Mouse (Mus musculus): Measurements from ENCODE around the gene Car8.

Car8 gene

DNA sequence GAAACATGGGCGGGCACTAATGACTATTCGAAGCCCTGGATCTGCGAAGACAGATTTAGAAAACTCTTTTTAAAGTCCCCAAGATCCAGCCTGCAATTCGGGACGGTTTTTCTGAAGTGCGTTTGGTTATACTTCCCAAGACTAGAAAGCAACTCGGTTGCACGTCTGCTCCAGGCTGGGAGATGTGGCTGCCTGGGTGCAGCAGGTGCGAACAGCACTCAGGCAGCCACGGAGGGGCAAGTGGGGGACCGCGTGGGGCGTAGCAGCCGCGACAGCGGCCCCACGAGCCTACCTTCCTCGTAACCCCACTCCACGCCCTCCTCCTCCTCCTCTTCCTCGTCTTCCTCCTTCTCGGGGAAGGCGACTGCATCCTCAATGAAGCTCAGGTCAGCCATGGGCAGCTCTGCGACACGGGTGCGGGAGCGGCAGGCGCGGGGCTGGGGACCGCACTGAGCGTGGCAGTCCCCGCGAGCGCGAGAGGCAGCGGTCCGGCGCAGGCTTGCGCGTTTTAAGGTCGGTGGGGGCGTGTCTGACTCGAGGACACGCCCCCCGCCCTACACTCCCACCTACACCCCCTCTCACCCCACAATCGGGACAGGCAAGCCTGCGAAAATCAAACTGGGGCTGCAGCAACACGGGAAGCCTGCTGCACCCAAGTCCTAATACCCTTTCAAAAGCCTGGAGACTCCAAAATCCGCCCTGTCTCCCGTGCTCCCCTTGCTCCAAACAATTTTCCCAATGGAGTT, at the start of gene Car8:
Gene Car8, minus strand, starts transcription at position 482 of the 746 bp plus-strand sequence.
- no peak for DNase-seq (ENCODE audit: low spot score)

DNA sequence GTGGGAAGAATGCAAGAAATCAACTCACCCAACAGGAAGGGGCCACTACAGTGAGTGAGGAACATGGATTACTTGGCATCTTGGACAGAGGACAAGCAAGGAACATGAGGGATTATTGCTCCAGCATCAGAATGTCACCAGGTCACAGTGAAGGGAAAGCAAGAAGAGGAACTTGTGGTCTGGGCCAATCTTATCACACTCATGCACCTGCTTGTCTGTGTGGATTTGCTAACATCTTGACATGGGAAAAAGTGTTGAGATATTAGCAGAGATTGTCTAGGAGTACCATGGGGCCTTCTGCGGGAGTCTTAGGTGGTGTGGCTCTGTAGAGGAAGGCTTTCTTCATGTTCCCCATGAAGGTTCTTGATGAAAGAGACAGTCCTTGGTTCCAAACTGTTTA, 46.1 kb upstream of the Car8 start:
- no peak for DNase-seq (ENCODE audit: low spot score)

DNA sequence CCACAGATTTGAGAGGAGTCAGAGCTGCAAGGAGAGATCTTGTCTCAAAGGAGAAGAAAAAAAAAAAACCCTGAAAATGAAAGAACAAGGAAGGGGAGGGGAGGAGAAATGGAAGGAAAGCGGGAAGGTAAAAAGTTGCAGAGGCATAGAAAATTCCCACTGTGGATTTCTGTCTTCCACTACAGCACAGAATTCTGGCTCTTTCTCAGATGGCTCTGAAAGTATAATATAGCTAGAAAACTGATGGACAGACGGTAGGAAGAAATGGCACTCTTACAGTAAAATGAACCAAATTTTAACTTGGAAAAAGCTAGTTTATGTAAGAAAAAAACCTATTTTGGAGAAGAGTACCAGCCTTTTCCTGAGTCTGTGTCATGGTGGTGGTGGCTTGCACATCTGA, 39.3 kb upstream of the Car8 start:
- no peak for DNase-seq (ENCODE audit: low spot score)

DNA sequence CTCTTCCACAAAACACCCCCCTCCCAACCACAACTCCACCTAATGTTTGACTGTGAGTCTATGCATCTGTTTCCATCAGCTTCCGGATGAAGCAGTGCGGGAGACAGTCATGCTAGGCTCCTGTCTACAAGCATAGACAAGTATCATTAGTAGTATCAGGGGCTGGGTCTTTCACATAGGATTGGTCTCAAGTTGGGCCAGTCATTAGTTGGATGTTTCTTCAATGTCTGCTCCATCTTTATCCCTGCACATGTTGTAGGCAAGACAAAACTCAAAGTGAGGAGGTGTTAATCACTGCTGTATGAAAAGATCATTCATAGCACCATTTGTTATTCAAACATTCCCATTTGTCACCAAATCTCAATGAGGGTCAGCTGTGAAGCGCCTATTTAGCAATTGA, 11.0 kb upstream of the Car8 start:
- DNase-seq (ENCODE audit: low spot score), result no peak

DNA sequence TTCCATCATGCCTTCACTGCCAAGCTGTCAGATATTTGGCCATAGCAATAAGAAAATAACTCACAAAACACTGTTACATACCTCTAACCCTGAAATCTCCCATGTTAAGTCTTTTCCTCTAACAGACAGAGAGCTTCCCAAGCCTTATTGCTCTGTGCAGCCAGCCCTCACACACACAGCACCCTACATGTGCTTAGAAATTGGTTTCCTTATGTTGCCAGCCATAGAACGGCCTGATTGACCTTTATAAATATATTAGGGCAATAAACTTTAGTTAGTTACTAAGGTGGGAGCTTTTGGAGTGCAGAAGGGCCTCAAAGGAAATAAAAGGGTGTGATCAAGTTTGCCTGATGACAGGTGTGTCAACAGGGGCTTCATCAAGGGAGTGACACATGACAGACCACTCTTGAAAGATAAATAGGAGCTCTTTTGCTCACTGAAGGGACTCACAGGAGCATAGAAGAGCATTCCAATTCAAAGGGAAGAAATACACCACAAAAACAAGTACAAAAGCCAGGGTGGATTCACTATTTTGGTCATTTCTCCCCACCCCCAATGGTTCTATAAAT, 6.7 kb upstream of the Car8 start:
- no peak for DNase-seq (ENCODE audit: low spot score)

DNA sequence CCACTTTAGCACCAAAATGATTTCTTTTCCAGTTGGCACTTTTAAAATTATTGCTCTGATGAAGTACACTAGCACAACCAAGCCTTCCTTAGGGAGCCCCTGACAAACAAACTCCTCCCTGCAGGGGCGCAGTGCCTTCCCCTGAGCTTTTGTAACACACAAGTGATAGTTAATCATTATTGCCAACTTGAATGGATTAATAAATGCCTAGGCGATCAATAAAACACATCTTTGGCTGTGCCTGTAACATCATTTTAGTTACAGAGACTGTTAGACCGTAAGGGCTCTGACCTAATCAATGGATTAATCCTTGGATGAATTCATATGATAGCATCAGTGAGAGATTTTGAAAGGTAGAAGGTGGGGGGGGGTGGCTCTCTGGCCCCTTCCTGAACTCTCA, 6.2 kb upstream of the Car8 start:
- DNase-seq (ENCODE audit: low spot score), result no peak

DNA sequence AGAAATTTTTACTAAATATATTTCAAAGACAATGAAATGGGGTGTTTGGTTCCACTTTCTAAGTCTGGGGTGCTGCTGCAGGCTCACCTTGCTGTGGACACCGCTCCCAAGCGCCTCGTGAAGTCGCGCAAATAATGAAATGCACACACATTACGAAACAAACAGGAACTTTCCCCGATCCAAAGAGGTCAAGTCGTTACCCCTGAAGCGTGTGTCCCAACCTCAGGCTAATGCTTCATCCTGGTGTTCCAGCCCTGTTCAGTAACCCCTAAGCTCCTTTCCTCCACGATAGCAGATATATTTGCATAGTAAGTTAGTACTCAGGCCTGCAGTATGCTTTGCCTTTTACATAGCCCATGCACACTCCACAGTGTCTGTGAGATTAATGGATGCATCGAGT, 858 bp upstream of the Car8 start:
- no peak for DNase-seq (ENCODE audit: low spot score)

DNA sequence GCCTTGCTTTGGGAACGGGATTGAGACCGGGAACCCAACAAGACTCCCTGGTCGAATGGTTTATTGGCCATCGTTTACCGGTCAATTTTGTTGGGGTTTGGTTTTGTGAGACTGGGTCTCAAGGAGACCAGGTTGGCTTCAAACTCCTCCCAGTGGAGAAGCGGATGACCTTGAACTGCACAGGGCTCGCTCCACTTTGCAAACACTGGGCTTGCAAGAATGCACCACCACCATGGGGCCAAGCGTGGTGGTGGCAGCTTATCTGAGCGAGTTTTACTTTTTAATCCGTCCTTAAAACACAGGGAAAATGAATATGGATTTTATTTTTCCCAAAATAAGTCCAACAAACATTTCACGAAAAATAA, 447 bp upstream of the Car8 start:
- DNase-seq (ENCODE audit: low spot score), result no peak

DNA sequence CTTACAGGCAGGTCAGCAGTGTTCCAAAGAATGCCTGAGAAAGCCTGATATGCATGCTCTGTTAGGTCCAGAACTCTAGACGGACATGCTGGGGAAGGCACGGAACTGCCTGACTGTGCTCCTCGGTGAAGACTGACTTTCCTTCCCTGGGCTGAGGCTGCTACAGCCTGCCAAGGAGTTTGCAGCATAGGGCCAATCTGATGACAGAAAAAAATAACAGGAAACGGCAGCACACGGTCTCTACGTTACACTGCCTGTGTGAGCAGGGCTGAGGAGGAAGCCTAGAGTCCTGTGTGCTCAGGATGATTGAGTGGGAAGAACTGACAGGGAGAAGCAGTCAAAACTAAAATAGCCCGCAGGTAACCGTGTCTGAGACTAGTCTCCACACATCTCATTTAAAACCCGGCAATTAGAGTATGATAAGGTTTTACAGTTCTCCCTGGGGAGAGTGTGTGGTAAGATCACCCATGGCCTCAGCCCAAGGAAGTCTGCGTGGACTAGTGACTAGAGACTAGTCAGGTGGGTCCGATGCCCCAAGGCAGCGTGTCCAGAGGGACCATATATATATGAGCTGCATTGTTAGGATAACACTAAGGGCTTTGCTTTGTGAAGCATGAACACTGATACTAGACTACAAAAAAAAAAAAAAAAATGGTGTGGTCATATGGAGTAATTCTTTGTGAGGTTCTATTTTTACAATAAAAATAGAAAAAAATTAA, 6.3 kb downstream of the Car8 start:
- DNase-seq (ENCODE audit: low spot score), result no peak

DNA sequence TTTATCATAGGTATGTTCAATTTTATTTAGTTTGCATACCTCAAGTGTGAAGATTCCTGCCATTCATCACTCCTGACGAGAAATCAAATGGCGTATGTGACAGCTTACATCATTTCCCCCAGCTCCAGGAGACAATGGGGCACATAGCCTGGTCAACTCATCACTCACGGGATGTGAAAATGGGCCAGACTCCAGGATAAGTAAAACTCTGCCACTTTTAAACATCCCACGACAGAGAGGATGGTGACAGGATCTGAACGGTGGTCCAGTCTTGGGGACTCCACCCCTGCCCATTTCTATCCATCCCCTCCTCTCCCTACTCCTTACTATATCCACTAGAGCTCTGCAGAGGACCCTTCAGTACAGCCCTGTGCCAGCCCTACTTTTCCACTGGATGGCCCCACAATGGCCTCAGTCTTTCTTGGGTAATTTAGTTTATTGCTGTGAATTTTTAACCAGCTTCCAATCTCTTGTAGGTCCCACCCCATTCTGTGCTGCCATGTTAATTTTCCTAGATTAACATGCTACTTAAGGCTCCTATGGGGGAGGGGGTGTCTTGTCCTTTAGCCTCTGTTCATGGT, 7.5 kb downstream of the Car8 start:
- DNase-seq (ENCODE audit: low spot score), result no peak

DNA sequence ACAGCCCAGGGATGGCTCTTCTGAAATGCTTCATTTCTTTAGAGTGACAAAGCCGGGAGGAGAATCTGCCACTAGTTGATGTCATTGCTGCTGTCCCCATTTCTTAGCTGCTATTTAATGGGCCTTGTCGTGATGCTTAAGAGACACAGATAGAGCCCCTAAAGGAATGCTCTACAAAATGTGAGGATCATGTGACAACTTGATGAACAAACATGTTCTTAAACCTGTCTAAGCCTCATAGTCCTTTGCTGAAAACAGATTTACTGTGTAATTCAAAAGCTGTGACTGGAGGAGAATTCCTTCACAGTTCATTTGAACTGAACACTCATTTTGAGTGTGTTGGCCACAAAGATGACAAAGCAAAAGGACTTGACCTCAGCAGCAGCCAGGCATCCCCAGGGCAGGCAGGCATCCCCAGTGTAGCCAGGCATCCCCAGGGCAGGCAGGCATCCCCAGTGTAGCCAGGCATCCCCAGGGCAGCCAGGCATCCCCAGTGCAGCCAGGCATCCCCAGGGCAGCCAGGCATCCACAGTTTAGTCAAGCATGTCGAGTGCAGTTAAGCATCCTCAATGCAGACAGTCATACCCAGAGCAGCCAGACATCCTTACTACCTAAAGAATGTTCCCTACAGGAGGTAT, 9.1 kb downstream of the Car8 start:
- DNase-seq (ENCODE audit: low spot score), result no peak

DNA sequence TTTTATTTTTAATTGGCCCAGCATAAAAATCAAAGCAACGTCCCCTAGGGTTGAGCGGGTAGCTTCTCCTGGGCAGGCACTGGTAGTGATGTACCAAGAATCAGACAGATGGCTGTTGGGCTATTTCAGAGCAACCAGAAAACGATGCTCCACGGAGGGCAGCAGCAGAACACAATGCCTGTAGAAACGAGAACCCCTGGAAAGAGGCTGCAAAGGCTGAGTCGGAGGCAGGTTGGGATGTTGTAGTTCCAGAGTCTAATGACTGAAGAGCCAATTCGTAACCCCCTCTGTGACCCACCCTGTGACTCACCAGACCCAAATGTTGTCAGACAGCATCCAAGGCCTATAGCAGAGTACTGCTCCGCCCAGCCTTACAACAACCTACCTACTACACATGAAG, 19.9 kb downstream of the Car8 start:
- no peak for DNase-seq (ENCODE audit: low spot score)

DNA sequence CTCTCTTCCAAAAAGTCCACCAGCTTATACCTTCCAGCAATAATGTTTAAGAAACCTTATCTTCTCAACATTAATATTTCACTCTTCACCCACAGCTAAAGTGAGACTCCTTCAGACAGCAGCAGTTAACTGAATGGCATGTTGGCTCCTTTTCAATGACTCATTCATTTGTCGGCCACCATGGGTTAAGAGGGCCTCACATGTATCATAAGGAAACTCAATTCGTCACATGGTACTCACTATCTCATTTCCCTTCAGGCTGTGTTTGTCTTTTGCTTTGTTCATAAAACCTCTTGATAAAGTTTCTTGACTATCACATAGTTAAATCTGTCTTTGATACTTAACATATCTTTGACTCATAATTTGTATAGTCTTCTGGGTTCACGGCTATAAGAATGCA, 20.8 kb downstream of the Car8 start:
- no peak for DNase-seq (ENCODE audit: low spot score)

DNA sequence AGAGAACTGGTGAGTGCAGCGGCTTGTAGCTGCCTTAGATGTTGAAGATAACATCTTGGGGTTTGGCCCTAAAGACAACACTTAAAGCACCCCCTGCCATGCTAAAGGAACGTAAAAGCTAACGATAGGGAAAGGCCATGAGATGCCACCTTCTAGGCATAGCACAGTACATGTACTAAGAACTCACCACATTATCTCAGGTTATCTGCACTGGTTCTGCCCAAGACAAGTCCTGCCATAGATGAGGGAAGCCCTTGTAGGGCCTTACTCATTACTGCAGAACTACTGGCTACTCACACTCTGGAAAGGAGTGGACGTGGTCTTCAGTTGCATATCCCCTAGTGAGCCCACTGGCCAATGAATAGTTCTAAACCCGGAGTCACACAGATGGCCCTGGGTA, 21.6 kb downstream of the Car8 start:
- DNase-seq (ENCODE audit: low spot score), result no peak

DNA sequence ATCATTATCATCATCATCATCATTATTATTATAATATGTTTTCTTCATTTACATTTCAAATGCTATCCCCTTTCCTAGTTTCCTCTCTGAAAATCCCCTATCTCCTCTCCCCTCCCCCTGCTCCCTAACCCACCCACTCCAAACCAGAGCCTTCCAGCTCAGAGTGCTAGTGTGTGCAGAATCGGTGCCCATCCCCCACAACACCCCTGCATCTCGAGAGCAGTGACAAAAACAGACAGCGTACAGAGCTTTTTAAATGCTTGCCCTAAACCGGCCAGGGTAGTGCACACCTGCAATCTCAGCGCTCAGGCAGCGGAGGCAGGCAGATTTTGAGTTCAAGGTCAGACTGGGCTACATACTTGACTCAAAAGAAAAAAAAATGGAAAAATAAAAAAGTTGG, 22.3 kb downstream of the Car8 start:
- no peak for DNase-seq (ENCODE audit: low spot score)

DNA sequence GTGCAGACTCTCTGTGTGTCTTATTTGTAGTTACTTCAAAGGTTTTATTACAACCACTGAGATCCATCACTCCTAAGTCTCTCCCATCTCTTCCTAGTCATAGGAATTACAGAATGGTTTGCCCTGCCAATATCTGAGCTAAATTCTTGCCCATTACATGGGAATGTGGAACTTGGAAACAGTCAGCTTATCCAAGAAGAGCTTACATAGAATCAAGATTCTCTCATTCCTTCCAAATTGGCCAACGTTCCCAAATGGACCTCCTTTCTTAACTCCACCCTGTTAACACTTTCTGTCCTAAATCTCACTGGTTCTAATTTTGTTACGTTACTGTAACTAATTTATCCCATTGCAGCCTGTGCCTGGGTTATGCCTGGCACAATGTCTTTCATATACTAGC, 25.2 kb downstream of the Car8 start:
- no peak for DNase-seq (ENCODE audit: low spot score)

DNA sequence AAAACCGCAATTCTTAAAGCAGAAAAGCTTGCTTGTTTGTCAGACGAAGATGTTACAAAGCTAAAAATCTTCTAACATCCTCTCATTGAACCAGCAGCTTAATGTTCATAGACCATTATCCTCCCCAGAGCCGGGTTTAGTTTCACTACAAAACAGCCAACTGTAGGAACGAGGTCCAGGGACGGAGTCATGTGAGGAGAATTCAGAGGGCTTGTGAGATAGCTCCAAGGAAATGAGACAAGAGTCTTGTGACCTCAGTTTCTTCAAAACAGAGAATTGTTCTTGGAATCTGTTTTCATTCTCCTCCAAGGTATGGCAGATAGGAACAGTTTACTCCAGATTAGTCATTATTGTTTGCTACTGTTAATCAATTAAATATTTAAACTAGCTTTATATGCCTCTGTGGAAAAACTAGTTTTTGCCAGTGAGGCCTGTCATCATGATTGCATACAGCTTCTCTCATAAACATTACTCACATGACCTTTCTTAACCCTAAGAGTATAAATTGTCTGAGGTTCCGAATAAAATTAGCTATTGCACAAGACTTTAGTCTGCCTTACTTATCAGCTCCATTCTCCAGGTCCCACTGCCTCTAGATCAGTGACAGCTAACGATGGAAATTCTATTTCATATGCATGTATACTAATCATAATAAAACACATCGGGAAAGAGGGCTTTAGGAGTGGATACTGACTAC, 25.8 kb downstream of the Car8 start:
- no peak for DNase-seq (ENCODE audit: low spot score)

DNA sequence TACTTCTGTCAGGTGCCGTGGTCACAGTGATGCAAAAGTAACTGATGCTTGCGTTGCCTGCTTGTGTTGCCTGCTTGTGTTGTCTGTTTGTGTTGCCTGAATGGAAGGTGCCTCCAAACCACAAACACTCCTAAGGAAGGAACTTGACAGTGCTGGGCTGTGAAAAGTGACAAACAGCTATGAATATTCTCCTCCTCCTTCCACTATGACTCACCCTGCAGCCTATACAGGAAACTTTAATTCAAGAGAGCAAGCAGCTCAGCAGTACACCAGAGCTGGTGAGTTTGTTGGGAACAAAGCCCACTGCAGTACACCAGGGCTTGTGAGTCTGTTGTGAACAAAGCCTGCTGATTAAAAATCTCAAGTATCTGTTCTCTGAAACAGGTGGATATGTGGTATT, 28.4 kb downstream of the Car8 start:
- no peak for DNase-seq (ENCODE audit: low spot score)

DNA sequence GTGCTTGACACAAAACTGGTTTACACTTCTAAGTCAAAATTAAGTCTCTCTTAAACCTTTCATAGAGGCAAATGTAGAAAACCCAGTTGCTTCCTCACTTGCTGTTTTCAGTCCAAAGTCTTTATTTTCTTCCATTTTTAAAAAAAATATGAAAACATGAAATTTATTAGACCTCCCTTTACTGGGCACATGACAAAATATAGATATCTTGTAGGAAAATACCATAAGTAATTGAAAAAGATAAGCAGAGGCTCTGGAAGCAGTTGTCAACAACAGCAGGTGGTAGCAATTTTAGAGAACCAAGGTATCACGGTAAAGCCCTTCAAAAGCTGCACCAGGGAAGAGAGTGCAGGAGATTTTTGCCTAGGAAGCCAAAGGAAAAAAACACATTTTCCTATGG, 30.9 kb downstream of the Car8 start:
- no peak for DNase-seq (ENCODE audit: low spot score)

DNA sequence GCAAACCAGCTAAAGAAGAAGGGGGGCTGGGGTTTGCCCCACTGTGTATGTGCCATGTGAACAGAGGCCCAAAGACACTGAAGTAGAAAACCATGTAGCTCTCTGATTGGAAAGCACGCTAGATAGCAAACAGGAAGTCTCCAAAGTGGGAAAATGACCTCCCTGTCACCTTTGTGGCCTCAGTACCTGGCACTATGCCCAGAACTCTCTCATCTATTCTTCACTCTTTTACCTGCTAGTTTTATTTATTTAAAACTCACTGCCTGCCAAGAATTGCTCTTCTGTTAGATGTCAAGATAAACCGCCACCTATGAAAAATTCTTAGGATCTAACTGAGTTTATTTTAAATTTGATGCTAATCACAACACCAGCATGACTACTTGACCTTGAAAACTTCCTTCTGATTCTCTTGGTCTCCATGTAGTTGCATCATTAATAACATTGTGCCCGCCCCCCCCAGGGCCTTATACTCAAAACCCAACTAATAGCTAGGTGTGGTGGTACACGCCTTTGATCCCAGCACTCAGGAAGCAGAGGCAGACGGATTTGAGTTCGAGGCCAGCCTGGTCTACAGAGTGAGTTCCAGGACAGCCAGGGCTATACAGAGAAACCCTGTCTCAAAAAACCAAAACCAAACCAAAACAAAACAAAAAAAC, 31.8 kb downstream of the Car8 start:
- no peak for DNase-seq (ENCODE audit: low spot score)

DNA sequence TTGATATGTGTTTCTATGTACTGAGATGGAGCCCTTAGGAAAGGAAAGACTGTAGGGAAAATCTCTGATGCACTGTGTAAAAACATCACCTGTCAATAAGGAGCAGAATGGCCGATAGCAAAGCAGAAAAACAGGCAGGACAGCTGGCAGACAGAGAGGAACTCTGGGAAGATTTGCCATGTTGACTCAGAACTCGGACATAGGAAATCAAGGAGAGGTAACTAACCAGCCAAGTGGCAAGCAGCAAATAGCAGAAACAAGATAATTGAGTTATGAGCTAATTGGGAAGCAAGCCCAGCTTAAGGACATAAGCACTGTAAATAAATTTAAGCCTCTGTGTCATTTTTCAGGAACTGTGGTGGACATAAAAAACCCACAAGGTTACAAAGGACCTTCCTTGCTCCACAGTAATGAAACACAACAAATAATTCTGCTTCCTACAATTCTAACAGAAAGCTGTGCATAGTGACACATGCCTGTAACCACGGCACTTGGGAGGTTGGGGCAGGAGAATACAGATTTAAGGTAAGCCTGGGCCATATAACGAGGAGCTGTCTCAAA, 33.7 kb downstream of the Car8 start:
- DNase-seq (ENCODE audit: low spot score), result peak; percentile 52
